Mouse (Mus musculus) kidney, adult 2 months (tissue): ENCODE data around the gene Lrba. TPM values are rescaled to one million over a fixed set of nuclear protein-coding genes. Genes with fewer than 3 reads are reported as not detected.

Experiments
- DNase-seq: peaks from one replicate; pipeline ENCODE4 v3.0.0; 2021
- H3K27ac ChIP-seq: fragments of 200-500 bp; 2 replicates; pipeline ENCODE4 v1.5.1; 2012; ENCODE audit warnings: low read depth, low read length, control low read depth, inconsistent platforms; ENCODE audit not compliant: insufficient read depth
- H3K27me3 ChIP-seq: fragments of 200-500 bp; replicated peaks from 2 replicates; pipeline ENCODE4 v1.6.1; 2012; ENCODE audit warnings: mild to moderate bottlenecking, moderate library complexity, low read length, inconsistent platforms; ENCODE audit not compliant: control insufficient read depth, insufficient read depth
- H3K36me3 ChIP-seq: fragments of 200-500 bp; 2 replicates; pipeline ENCODE4 v1.6.1; 2012; ENCODE audit warnings: mild to moderate bottlenecking, moderate library complexity, low read length, inconsistent platforms; ENCODE audit not compliant: control insufficient read depth, insufficient read depth
- H3K4me1 ChIP-seq: fragments of 200-500 bp; 2 replicates; pipeline ENCODE4 v1.6.1; 2011; ENCODE audit warnings: low read length; ENCODE audit not compliant: control insufficient read depth, insufficient read depth
- H3K4me3 ChIP-seq: fragments of 200-500 bp; 2 replicates; pipeline ENCODE4 v1.5.1; 2011; ENCODE audit warnings: mild to moderate bottlenecking, low read depth, low read length, control low read depth; ENCODE audit not compliant: insufficient read depth
- CTCF ChIP-seq: fragments of 200-500 bp; conservative IDR thresholded peaks from 2 replicates; pipeline ENCODE4 v1.5.1; 2011; ENCODE audit warnings: low read depth, mild to moderate bottlenecking, control low read depth, low read length, moderate library complexity, mixed read lengths; ENCODE audit not compliant: insufficient read depth, insufficient read length
- POLR2A ChIP-seq: fragments of 200-500 bp; IDR thresholded peaks from one replicate; pipeline ENCODE4 v1.6.1; 2011; ENCODE audit warnings: low read depth, low read length, control low read depth
- WGBS: fragments of 180-500 bp; shearing (Covaris S2); methylation state at CpG from one replicate; pipeline ENCODE4 v1.1.7; 2018; 5-methylcytosine and 5-hydroxymethylcytosine counted together
- polyA plus RNA-seq: library from polyadenylated mRNA; depleted of rRNA; stranded (reverse); fragments of >200 nt; gene quantifications from 2 replicates; pipeline ENCODE4 v1.2.3, GENCODE M21; 2012

The Lrba gene
- polyA plus RNA-seq, 1 experiment: 36.4 TPM

DNA sequence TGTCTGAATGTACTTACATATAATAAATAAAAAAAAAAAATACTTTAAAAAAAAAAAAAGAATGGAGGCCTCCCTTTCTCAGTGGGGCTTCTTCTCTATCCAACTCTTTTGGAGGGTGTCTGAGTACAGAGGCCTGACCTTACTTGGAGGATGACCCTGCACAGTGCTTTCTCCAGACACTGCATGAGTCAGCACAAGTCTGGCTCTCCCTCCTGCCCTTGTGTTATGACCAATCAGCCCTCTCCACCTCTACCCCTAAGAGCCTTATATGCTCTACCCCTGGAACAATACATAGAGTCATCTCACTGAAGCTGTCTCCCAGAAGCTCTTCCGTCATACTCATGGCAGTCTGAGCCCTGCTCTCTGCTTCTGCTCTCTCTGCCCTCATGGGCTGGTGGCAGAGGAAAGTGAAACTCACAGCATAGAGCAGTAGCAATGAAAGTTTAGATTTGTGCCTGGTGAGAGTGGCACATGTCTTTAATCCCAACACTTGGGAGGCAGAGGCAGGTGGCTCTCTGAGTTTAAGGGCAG is 22.8 kb upstream of the Lrba start:
- DNase-seq: no peak
- H3K27ac ChIP-seq: no peak overlapping the region
- WGBS: 97% methylated on average over 1 of the region's 1 CpGs
- no peaks in the 10 kb centered on the region for H3K4me1 ChIP-seq
- H3K36me3 ChIP-seq: no peaks in the 10 kb centered on the region
- TF ChIP-seq POLR2A (no peak), CTCF (no peak)
- no peaks in the 10 kb centered on the region for H3K27me3 ChIP-seq
- no peak overlapping the region for H3K4me3 ChIP-seq

DNA sequence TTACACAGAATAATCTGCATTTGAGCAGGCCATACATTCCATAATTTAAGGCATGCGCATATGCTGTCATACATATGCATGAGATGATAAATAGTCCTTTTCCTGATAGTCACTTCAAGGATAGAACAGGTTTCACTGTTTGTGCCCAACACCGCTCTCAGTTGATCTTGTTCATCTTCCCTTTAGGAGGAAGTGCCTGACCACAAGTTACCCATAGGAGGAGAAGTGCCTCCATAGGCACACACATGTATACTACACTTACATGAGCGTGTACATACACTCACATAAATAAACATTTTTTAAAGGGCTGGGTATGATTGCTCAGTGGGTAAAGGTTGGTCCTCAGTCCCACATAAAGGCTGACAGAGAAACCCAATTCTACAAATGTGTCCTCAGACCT is 22.0 kb upstream of the Lrba start:
- WGBS: 92% methylated on average over 3 of the region's 3 CpGs
- Histone ChIP-seq H3K36me3 (no peaks in the 10 kb centered on the region), H3K4me1 (no peaks in the 10 kb centered on the region), H3K4me3 (no peak overlapping the region), H3K27ac (no peak overlapping the region), H3K27me3 (no peaks in the 10 kb centered on the region)
- TF ChIP-seq POLR2A (no peak), CTCF (no peak)
- DNase-seq: no peak

DNA sequence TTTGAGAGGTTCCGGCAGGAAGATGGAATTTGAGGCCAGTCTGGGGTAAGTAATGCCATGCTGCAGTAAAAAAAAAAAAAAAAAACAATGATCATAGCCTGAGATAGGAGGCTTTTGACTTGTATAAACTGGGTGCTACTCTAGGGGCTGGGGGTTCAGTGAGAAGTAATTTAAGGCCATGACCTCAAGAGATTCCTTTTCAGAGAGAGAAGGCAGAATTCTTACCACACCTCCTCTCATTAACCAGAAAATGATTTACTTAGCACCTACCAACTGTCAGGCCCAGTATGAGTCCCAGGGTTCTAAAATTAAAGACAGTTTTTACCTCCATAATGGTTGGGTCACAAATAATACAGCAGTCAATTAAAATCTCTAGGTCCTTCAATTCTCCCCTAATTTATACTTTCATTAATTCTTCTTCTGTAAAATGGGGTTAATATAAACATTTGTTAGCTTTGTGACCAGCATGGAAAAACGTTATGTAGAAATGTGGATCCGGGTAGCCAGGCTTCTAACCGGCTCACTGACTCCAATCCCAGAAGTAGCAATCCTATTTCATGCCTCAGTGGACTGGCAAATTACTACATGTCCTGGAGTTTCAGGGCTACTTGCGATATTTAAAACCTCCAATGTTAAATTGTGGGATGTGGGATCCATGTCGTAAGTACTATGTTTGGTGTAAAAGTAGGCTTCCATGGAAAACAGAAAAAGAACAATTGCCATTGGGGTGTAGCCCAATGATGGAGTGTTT is 19.7 kb upstream of the Lrba start:
- H3K4me3 ChIP-seq: no peak overlapping the region
- DNase-seq: peak; percentile 5
- WGBS: 45% methylated on average over 6 of the region's 6 CpGs
- H3K27me3 ChIP-seq: no peaks in the 10 kb centered on the region
- H3K36me3 ChIP-seq: no peaks in the 10 kb centered on the region
- TF ChIP-seq POLR2A (no peak), CTCF (no peak)
- no peak overlapping the region for H3K27ac ChIP-seq
- no peaks in the 10 kb centered on the region for H3K4me1 ChIP-seq

DNA sequence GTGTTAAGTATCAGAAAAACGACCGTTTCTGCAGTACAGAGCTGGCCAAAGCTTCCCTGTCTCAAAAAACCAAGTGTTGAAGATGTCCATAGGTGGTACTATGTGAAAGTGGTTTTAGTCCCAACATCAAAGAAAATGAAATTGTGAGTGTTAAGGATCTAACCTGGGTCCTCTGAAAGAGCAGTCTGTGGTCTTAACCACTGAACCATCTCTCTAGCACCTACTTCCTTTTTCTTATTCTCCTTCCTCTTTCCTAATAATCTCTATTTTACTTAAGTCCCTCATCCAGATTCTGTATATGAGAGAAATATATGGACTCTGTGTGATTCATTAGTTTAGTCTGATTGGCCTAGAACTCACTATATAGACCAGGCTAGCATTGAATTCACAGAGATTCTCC is 17.9 kb upstream of the Lrba start:
- 89% methylated on average over 2 of the region's 2 CpGs for WGBS
- Histone ChIP-seq H3K27me3 (no peaks in the 10 kb centered on the region), H3K4me1 (no peaks in the 10 kb centered on the region)

DNA sequence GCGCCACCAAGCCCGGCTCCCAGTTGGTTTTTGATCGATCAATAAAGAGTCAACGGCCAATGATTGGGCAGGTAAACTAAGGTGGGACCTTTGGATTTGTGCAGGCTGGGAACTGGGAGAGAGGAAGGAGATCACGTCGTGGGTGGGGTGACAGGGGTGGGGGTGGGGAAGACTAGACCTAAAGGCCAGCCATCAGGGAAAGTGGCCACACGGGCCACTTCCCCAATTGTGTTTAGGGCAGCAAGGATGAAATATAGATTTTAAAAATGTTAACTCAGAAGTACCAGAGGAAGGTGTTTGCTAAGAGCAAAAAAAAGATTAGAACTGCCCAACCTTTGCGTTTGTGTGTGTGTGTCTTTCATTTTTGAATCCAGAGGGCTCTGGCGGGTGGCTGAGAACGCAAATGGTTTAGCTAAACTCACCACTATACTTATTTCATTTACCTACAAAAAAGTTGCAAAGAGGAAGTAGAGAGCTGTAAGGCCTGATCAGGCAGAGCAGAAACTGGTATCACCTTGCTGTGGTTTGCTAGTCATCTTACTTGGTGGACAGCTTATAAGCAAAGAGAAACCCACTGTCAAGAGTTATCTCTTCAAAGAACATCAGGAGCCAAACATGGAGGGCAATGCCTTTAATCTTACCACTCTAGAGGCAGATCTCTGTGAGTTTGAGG is 14.1 kb upstream of the Lrba start:
- no peaks in the 10 kb centered on the region for H3K4me1 ChIP-seq
- H3K4me3 ChIP-seq: no peak overlapping the region
- TF ChIP-seq CTCF (no peak), POLR2A (no peak)
- DNase-seq: no peak
- H3K27ac ChIP-seq: no peak overlapping the region
- WGBS: 90% methylated on average over 10 of the region's 10 CpGs
- no peaks in the 10 kb centered on the region for H3K36me3 ChIP-seq
- H3K27me3 ChIP-seq: no peaks in the 10 kb centered on the region

More for the DNA sequence above, 17.9 kb upstream of the Lrba start:
- no peak overlapping the region for H3K27ac ChIP-seq
- H3K36me3 ChIP-seq: no peaks in the 10 kb centered on the region
- no peak for TF ChIP-seq CTCF
- TF ChIP-seq POLR2A: no peak
- DNase-seq: no peak
- no peak overlapping the region for H3K4me3 ChIP-seq

DNA sequence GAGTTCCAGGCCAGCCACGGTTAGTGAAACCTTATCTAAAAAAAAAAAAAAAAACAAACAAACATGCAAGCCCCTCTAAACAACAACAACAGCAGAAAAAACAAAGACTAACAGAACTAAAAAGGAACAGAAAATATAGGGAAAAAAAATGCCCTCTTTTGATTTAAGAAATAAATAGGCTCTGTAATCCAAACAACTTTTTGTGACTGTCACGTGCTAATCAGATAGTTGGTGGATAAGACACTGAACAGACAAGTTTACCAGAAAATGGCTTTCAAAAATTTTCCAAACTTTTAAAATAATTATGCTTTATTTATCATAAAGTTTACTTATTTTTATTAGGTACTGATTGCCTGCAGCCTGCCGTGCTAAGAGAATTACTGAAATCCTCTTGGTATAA is 13.5 kb upstream of the Lrba start:
- Histone ChIP-seq H3K36me3 (no peaks in the 10 kb centered on the region), H3K27me3 (no peaks in the 10 kb centered on the region), H3K4me1 (no peaks in the 10 kb centered on the region), H3K4me3 (no peak overlapping the region), H3K27ac (no peak overlapping the region)
- no peak for DNase-seq
- TF ChIP-seq CTCF (no peak), POLR2A (no peak)
- WGBS: 78% methylated on average over 3 of the region's 3 CpGs

DNA sequence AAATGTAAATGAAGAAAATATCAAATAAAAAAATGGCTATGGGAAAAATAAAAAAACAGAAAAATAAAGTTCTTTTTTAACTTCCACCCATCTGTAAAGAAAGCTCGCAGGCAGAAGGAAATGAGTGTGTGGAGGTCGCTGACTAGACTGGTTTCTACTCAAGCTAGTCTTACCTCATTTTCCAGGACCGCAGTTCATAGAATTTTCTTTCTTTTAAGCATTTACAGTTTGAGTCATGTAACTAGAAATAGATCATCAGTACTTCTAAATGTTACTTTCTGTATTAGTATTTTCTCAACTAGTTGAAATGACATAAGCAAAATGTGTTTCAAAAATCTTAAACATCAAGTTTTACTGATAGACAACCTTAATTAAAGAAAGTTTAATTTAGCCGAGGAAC is 10.2 kb upstream of the Lrba start:
- H3K4me1 ChIP-seq: no peaks in the 10 kb centered on the region
- 86% methylated on average over 4 of the region's 4 CpGs for WGBS
- no peak overlapping the region for H3K4me3 ChIP-seq
- no peaks in the 10 kb centered on the region for H3K36me3 ChIP-seq
- DNase-seq: no peak
- TF ChIP-seq CTCF (no peak), POLR2A (no peak)
- H3K27ac ChIP-seq: no peak overlapping the region
- H3K27me3 ChIP-seq: no peaks in the 10 kb centered on the region
